Mouse (Mus musculus) ES-E14 (cell line): ENCODE measurements around the gene Esyt3.

Experiments
- CHD2 ChIP-seq: IDR thresholded peaks from 2 replicates; pipeline ENCODE4 v1.6.1; 2014; ENCODE audit warnings: mild to moderate bottlenecking, low read depth, low read length, inconsistent platforms
- HCFC1 ChIP-seq: IDR thresholded peaks from 2 replicates; pipeline ENCODE4 v1.6.1; 2012; ENCODE audit warnings: low read length, inconsistent platforms, borderline replicate concordance; ENCODE audit not compliant: insufficient read depth
- ZC3H11A ChIP-seq: IDR thresholded peaks from 2 replicates; pipeline ENCODE4 v1.6.1; 2012; ENCODE audit warnings: low read depth, mild to moderate bottlenecking, inconsistent platforms, low read length, borderline replicate concordance

GRCm38 (mm10) chr9:99363076-99363475 is 4.7 kb upstream of the Esyt3 start:
- TF ChIP-seq ZC3H11A, result no peak
- TF ChIP-seq CHD2, result no peak
- no peak for TF ChIP-seq HCFC1
